Mouse (Mus musculus) heart, embryonic 15.5 days (tissue): ENCODE data around the gene Rassf7. TPM values are rescaled to one million over a fixed set of nuclear protein-coding genes. Genes with fewer than 3 reads are reported as not detected.
A peak's percentile ranks its signal among the peaks of the same experiment; 100 is the strongest.

Experiments
- ATAC-seq: fragments of 200-750 bp; cut with Nextera tagmentation; replicated peaks from 2 replicates; pipeline ENCODE4 v1.8.0; 2017; ENCODE audit warnings: low read depth, moderate TSS enrichment; ENCODE audit not compliant: insufficient number of reproducible peaks, insufficient read depth, low FRiP score
- H3K27ac ChIP-seq: fragments of 300-500 bp; sonication (generic); 2 replicates; pipeline ENCODE4 v1.5.1; 2015; ENCODE audit warnings: mild to moderate bottlenecking, inconsistent platforms
- H3K27me3 ChIP-seq: fragments of 300-500 bp; sonication (generic); 2 replicates; pipeline ENCODE4 v1.6.1; 2015; ENCODE audit warnings: inconsistent platforms
- H3K36me3 ChIP-seq: fragments of 300-500 bp; sonication (generic); 2 replicates; pipeline ENCODE4 v1.6.1; 2015; ENCODE audit warnings: mild to moderate bottlenecking, inconsistent platforms
- H3K4me1 ChIP-seq: fragments of 300-500 bp; sonication (generic); replicated peaks from 2 replicates; pipeline ENCODE4 v1.6.1; 2015; ENCODE audit warnings: inconsistent platforms
- H3K4me2 ChIP-seq: fragments of 300-500 bp; sonication (generic); 2 replicates; pipeline ENCODE4 v1.6.1; 2015; ENCODE audit warnings: inconsistent platforms, mild to moderate bottlenecking, moderate library complexity
- H3K4me3 ChIP-seq: fragments of 300-500 bp; sonication (generic); 2 replicates; pipeline ENCODE4 v1.5.1; 2015; ENCODE audit warnings: mild to moderate bottlenecking, inconsistent platforms
- H3K9ac ChIP-seq: fragments of 300-500 bp; sonication (generic); 2 replicates; pipeline ENCODE4 v1.6.1; 2015; ENCODE audit warnings: mild to moderate bottlenecking, inconsistent platforms
- H3K9me3 ChIP-seq: fragments of 300-500 bp; sonication (generic); replicated peaks from 2 replicates; pipeline ENCODE4 v1.6.1; 2016; ENCODE audit warnings: inconsistent platforms
- WGBS: fragments of 180-500 bp; shearing (Covaris S2); methylation state at CpG from one replicate; pipeline ENCODE4 v1.1.7; 2015; ENCODE audit warnings: mixed read lengths; 5-methylcytosine and 5-hydroxymethylcytosine counted together
- polyA plus RNA-seq: library from polyadenylated mRNA; unstranded; fragments of >200 nt; fragmentation: Nextera tagmentation; extraction: Ambion mirVana; gene quantifications from 2 replicates; pipeline ENCODE4 v1.2.1, GENCODE M21; 2015

The Rassf7 gene
- 11.4 and 18.4 TPM in 2 replicates for polyA plus RNA-seq

GRCm38 (mm10) chr7:141215101-141215879 lies at the start of gene Rassf7:
Gene Rassf7 (plus strand): TSS chr7:141215860.
- Histone ChIP-seq H3K4me1 (peaks cover 26% of the 10 kb centered on the region), H3K36me3 (no peaks in the 10 kb centered on the region), H3K27me3 (no peaks in the 10 kb centered on the region), H3K9me3 (no peaks in the 10 kb centered on the region), H3K9ac (peak within 1 kb of the TSS; percentile 75), H3K27ac (peak within 1 kb of the TSS; percentile 85), H3K4me3 (peak within 1 kb of the TSS; percentile 76), H3K4me2 (peak within 1 kb of the TSS; percentile 98)
- 1% methylated on average over 41 of the region's 41 CpGs for WGBS
- peak; percentile 94 for ATAC-seq

GRCm38 (mm10) chr7:141167901-141168517 lies 47.7 kb upstream of the Rassf7 start:
- no peaks in the 10 kb centered on the region for H3K27me3 ChIP-seq
- H3K4me3 ChIP-seq, result peak overlapping the region; percentile 68
- 9% methylated on average over 7 of the region's 7 CpGs for WGBS
- H3K9me3 ChIP-seq, result no peaks in the 10 kb centered on the region
- peak overlapping the region; percentile 78 for H3K4me2 ChIP-seq
- H3K36me3 ChIP-seq, result peaks cover 11% of the 10 kb centered on the region
- peak overlapping the region; percentile 49; the same call in 1 of the 2 replicates for H3K27ac ChIP-seq
- peak overlapping the region; percentile 73 for H3K9ac ChIP-seq
- ATAC-seq, result no peak
- peaks cover 33% of the 10 kb centered on the region for H3K4me1 ChIP-seq

GRCm38 (mm10) chr7:141168518-141168953 lies 47.1 kb upstream of the Rassf7 start:
- Histone ChIP-seq H3K9ac (peak overlapping the region; percentile 73), H3K36me3 (peaks cover 6% of the 10 kb centered on the region), H3K4me3 (peak overlapping the region; percentile 68), H3K27ac (peak overlapping the region; percentile 49; the same call in 1 of the 2 replicates), H3K27me3 (no peaks in the 10 kb centered on the region), H3K4me1 (peaks cover 38% of the 10 kb centered on the region), H3K4me2 (peak overlapping the region; percentile 78), H3K9me3 (no peaks in the 10 kb centered on the region)
- WGBS, result 2% methylated on average over 22 of the region's 22 CpGs
- peak; percentile 20; the same call in 1 of the 2 replicates for ATAC-seq

GRCm38 (mm10) chr7:141169300-141169699 lies 46.4 kb upstream of the Rassf7 start:
- Histone ChIP-seq H3K4me3 (0 out of 2 replicates have a peak overlapping the region, but pooled peaks have one; percentile 68), H3K9me3 (no peaks in the 10 kb centered on the region), H3K27me3 (no peaks in the 10 kb centered on the region), H3K4me2 (0 out of 2 replicates have a peak overlapping the region, but pooled peaks have one; percentile 78), H3K27ac (peak overlapping the region; percentile 49; the same call in 1 of the 2 replicates), H3K36me3 (no peaks in the 10 kb centered on the region), H3K4me1 (peaks cover 37% of the 10 kb centered on the region), H3K9ac (peak overlapping the region; percentile 73; the same call in 1 of the 2 replicates)
- 72% methylated on average over 1 of the region's 1 CpGs for WGBS
- no peak for ATAC-seq

DNA sequence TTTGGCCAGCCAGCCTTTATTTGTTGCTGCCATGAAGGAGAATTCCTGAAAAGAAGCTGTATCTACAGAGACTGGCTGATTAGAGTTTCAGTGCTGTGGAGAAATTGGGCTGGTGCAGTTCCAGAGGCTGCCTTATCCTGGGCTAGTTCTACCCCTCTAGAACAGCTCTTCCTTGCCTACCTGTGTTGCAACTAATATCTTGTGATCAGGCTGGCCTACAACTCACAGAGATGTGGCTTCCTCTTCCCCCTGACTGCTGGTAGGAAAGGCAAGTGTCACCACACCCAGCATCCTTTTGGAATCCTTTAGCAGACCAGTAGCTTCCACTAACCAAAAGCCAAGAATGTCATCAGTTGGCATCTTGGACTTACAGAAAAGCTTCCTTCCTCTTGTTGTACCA lies 45.8 kb upstream of the Rassf7 start:
- Histone ChIP-seq H3K9me3 (no peaks in the 10 kb centered on the region), H3K27ac (no peak overlapping the region)

DNA sequence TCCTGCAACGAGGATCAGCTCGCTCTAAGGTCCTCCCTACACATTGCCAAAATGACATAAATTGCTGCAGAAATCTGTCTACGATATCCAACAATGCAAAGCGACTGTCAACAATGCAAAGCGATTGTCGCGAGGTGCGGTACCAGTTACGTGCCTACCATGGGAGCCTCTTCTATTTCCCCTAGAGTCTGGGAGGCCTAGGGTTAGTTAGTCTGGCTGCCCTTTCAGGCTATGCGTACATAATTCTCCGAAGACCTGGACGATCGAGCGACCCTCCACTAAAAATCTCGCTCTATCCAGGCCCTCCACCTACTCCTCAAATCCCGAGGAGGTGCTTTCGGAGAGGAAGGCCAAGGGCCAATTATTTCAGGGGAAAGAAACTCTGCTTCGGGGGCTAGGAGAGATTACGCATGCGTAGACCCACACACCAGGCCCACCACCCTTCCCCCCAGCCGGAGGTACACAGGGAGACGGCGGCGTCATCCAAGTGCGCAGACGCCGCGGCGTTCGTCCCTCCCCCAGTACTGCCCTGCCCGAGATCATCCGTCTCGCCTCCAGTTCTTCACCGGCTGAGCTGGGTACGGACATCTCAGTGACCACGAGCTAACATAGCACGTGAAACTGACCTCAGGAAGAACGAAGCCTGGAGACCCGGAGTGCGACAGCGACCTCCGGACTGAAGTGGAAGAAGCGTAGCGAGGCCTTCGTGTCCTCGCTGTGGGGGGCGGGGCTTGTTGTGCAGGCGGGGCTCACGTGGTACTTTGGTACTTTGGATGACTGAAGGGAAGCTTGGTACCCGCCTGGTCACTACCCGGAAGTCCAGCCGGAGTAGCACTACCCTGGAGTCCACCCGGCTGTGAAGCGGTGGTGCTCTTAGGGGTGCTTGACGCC lies 43.3 kb upstream of the Rassf7 start, which contains the start of gene Rnh1:
Rnh1 (minus strand) TSS at position 742 of the 891 bp plus-strand sequence.
- H3K4me1 ChIP-seq, result peaks cover 25% of the 10 kb centered on the region
- peak within 1 kb of the TSS; percentile 69 for H3K4me2 ChIP-seq
- H3K9ac ChIP-seq, result peak within 1 kb of the TSS; percentile 72
- no peaks in the 10 kb centered on the region for H3K9me3 ChIP-seq
- WGBS, result 3% methylated on average over 55 of the region's 55 CpGs
- H3K27ac ChIP-seq, result peak within 1 kb of the TSS; percentile 98
- no peaks in the 10 kb centered on the region for H3K27me3 ChIP-seq
- no peaks in the 10 kb centered on the region for H3K36me3 ChIP-seq
- ATAC-seq, result peak; percentile 94
- peak within 1 kb of the TSS; percentile 68 for H3K4me3 ChIP-seq

More for the DNA sequence above, 45.8 kb upstream of the Rassf7 start:
- Histone ChIP-seq H3K4me3 (no peak overlapping the region), H3K36me3 (no peaks in the 10 kb centered on the region), H3K4me2 (no peak overlapping the region), H3K27me3 (no peaks in the 10 kb centered on the region), H3K9ac (no peak overlapping the region), H3K4me1 (peaks cover 33% of the 10 kb centered on the region)
- no peak for ATAC-seq

DNA sequence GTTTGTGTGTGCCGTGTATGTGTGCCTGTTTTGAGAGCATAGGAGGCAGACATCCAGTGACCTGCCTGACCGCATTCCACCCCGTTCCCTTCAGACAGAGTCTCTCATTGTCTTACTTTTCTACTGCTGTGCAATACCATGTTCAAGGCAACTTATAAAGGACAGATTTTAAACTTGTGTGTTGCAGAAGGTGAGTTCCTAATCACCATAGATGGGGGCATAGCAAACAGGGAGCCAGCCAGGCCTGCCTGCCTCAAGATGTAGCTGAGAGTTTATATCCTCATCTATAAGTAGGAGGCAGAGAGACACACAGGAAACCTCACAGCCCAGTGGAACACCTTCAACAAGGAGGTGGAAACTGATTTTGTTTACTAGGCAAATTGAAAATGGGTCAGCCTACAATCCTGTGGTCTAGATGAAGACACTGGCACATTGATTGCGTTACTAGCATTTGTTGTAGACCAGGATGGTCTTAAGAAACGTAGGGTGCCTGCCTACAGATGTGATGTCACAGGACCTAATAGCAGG lies 42.3 kb upstream of the Rassf7 start:
- Histone ChIP-seq H3K4me1 (peaks cover 16% of the 10 kb centered on the region), H3K9me3 (no peaks in the 10 kb centered on the region), H3K27me3 (no peaks in the 10 kb centered on the region; the same call in 1 of the 2 replicates), H3K36me3 (no peaks in the 10 kb centered on the region), H3K27ac (peak overlapping the region; percentile 98), H3K4me3 (peak overlapping the region; percentile 68), H3K4me2 (peak overlapping the region; percentile 69), H3K9ac (peak overlapping the region; percentile 72; the same call in 1 of the 2 replicates)
- 86% methylated on average over 5 of the region's 5 CpGs for WGBS
- ATAC-seq, result no peak

GRCm38 (mm10) chr7:141175068-141175467 lies 40.6 kb upstream of the Rassf7 start:
- H3K36me3 ChIP-seq, result no peaks in the 10 kb centered on the region
- H3K9me3 ChIP-seq, result no peaks in the 10 kb centered on the region
- no peaks in the 10 kb centered on the region; the same call in 1 of the 2 replicates for H3K27me3 ChIP-seq
- H3K4me1 ChIP-seq, result peaks cover 7% of the 10 kb centered on the region
- 84% methylated on average over 4 of the region's 4 CpGs for WGBS
- H3K4me3 ChIP-seq, result no peak overlapping the region
- H3K4me2 ChIP-seq, result no peak overlapping the region
- H3K9ac ChIP-seq, result no peak overlapping the region
- ATAC-seq, result no peak
- H3K27ac ChIP-seq, result no peak overlapping the region

GRCm38 (mm10) chr7:141176173-141176572 lies 39.5 kb upstream of the Rassf7 start:
- Histone ChIP-seq H3K4me3 (no peak overlapping the region), H3K4me2 (no peak overlapping the region), H3K9me3 (no peaks in the 10 kb centered on the region), H3K27ac (no peak overlapping the region), H3K4me1 (peaks cover 7% of the 10 kb centered on the region), H3K27me3 (no peaks in the 10 kb centered on the region; the same call in 1 of the 2 replicates), H3K36me3 (no peaks in the 10 kb centered on the region), H3K9ac (no peak overlapping the region)
- WGBS, result 3% methylated on average over 8 of the region's 8 CpGs
- ATAC-seq, result no peak

DNA sequence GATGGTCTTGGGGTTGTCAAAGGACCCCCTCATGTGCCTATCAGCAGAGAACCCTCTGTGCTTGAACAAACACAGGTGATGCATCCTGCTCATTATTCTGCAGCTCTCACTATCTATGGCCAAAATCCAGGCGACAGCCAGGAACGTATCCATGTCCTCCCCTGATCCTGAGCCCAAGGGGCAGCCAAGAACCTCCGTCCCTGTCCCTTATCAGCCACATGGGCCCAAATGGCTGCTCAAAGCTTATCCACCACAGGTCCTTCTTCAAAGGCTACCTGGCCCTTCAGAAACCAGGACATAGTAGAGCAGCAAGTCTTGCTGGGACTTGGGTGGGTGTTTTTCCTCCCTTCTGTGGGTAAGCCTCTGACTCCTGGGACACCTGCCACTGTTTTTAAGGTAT lies 27.5 kb upstream of the Rassf7 start:
- no peaks in the 10 kb centered on the region for H3K27me3 ChIP-seq
- H3K4me2 ChIP-seq, result no peak overlapping the region
- no peak overlapping the region for H3K4me3 ChIP-seq
- H3K4me1 ChIP-seq, result peaks cover 18% of the 10 kb centered on the region
- 68% methylated on average over 3 of the region's 3 CpGs for WGBS
- H3K9ac ChIP-seq, result no peak overlapping the region
- no peak overlapping the region for H3K27ac ChIP-seq
- no peak for ATAC-seq
- H3K36me3 ChIP-seq, result peaks cover 21% of the 10 kb centered on the region
- no peaks in the 10 kb centered on the region for H3K9me3 ChIP-seq
